Comparison of ENCODE assay signal across 26 mouse cellular contexts in the genomic region with DNA sequence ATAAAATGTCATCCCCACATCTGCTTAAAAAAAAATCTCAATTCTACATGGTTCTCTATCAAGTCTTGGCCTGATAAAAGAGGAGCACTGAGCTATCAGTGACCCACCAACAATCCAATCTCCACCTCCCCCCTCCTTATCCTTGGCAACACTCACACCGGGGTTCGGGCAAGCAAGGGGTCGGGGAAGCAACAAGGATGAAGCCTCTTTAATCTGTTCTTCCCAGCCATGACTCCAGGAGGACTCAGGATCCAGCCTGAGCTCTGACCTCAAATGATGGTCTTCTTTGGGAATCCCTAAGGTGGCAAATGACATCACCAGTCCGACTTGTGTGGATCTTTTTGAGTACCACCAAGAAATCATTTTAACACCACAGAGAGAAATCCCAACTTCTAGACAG.
"Had no signal": no experiment of that assay in that cellular context is flagged by ENCODE, and none has a peak within 500 bp of the region (broad histone marks: within the 10 kb centered on the region; RNA-seq: fewer than 3 reads in every experiment).

No protein-coding gene starts in this region.

- H3K27me3 ChIP-seq: embryonic facial prominence, embryonic 12.5 days; embryonic facial prominence, embryonic 13.5 days; embryonic facial prominence, embryonic 15.5 days; forebrain, embryonic 12.5 days; forebrain, embryonic 13.5 days; forebrain, embryonic 15.5 days had no signal

- H3K9ac ChIP-seq: embryonic facial prominence, embryonic 12.5 days; embryonic facial prominence, embryonic 13.5 days; embryonic facial prominence, embryonic 15.5 days; forebrain, embryonic 12.5 days; forebrain, embryonic 13.5 days; forebrain, embryonic 15.5 days; forebrain, postnatal 0 days had no signal

- H3K36me3 ChIP-seq: embryonic facial prominence, embryonic 10.5 days; embryonic facial prominence, embryonic 12.5 days; embryonic facial prominence, embryonic 13.5 days; embryonic facial prominence, embryonic 15.5 days; forebrain, embryonic 10.5 days; forebrain, embryonic 12.5 days; forebrain, embryonic 15.5 days had no signal

- H3K27ac ChIP-seq: embryonic facial prominence, embryonic 10.5 days; embryonic facial prominence, embryonic 12.5 days; embryonic facial prominence, embryonic 13.5 days; embryonic facial prominence, embryonic 15.5 days; forebrain, embryonic 10.5 days; forebrain, embryonic 12.5 days; forebrain, embryonic 13.5 days; forebrain, embryonic 15.5 days; gastrocnemius, adult 2 months; heart, adult 2 months had no signal

- H3K4me1 ChIP-seq: embryonic facial prominence, embryonic 10.5 days; embryonic facial prominence, embryonic 12.5 days; forebrain, embryonic 10.5 days; forebrain, embryonic 12.5 days; forebrain, embryonic 13.5 days; forebrain, embryonic 15.5 days had no signal

- H3K4me3 ChIP-seq: embryonic facial prominence, embryonic 10.5 days; embryonic facial prominence, embryonic 12.5 days; embryonic facial prominence, embryonic 13.5 days; embryonic facial prominence, embryonic 15.5 days; erythroblast, embryonic 14.5 days; forebrain, embryonic 10.5 days; forebrain, embryonic 12.5 days; forebrain, embryonic 13.5 days; forebrain, embryonic 15.5 days; gastrocnemius, adult 2 months; heart, adult 2 months had no signal

- DNase-seq: cerebellum, adult 2 months; cerebellum, adult 8-10 months; cerebellum, adult 9-10 months; cerebellum, adult 9-11 months; cerebellum, postnatal 10 days; cerebellum, postnatal 14 days; cerebellum, postnatal 25 days; cerebellum, postnatal 36 days; embryo, embryonic 11 days; forebrain, postnatal 0 days; gastrocnemius, adult 2 months; gastrocnemius, postnatal 10 days; gastrocnemius, postnatal 14 days; gastrocnemius, postnatal 25 days; gastrocnemius, postnatal 36 days; heart, adult 18-20 months; heart, adult 2 months had no signal

- H3K9me3 ChIP-seq: embryonic facial prominence, embryonic 10.5 days; embryonic facial prominence, embryonic 12.5 days; embryonic facial prominence, embryonic 13.5 days; embryonic facial prominence, embryonic 15.5 days; forebrain, embryonic 10.5 days; forebrain, embryonic 12.5 days; forebrain, embryonic 13.5 days; forebrain, embryonic 15.5 days had no signal
